Mouse (Mus musculus): ENCODE data around the gene Tmc2.

The Tmc2 gene

GRCm38 (mm10) chr2:130297580-130297979, 102.6 kb downstream of the Tmc2 start:
- DNase-seq, result no peak

GRCm38 (mm10) chr2:130303014-130303413, 108.0 kb downstream of the Tmc2 start:
- DNase-seq, result no peak

Data from retina, postnatal 1 day (tissue).